Mouse (Mus musculus) C2C12 (cell line): Measurements from ENCODE around the gene Ston2.

Experiments
- CEBPB ChIP-seq: IDR thresholded peaks from one replicate; pipeline ENCODE4 v1.6.1; 2011; ENCODE audit warnings: low read depth, mild to moderate bottlenecking, control low read depth, moderate library complexity
- CTCF ChIP-seq: IDR thresholded peaks from one replicate; pipeline ENCODE4 v1.5.1; 2011; ENCODE audit not compliant: control insufficient read depth, insufficient read depth, insufficient read length
- FOSL1 ChIP-seq: IDR thresholded peaks from one replicate; pipeline ENCODE4 v1.8.0; 2011; ENCODE audit warnings: mild to moderate bottlenecking, low read length; ENCODE audit not compliant: poor library complexity, insufficient read depth, severe bottlenecking
- MAX ChIP-seq: IDR thresholded peaks from one replicate; pipeline ENCODE4 v1.6.1; 2011; ENCODE audit warnings: mild to moderate bottlenecking, control low read depth
- MYOD1 ChIP-seq: IDR thresholded peaks from one replicate; pipeline ENCODE4 v1.6.1; 2011; ENCODE audit warnings: low read depth; ENCODE audit not compliant: control insufficient read depth, insufficient read length
- USF1 ChIP-seq: IDR thresholded peaks from one replicate; pipeline ENCODE4 v1.6.1; 2011; ENCODE audit warnings: low read depth, mild to moderate bottlenecking, control low read depth, moderate library complexity

GRCm38 (mm10) chr12:91711655-91712054, 76.5 kb downstream of the Ston2 start:
- TF ChIP-seq CTCF (no peak), MAX (no peak), USF1 (no peak), MYOD1 (no peak), FOSL1 (no peak), CEBPB (no peak)
